Mouse (Mus musculus): ENCODE data around the gene Nos1ap. TPM values are rescaled to one million over a fixed set of nuclear protein-coding genes. Genes with fewer than 3 reads are reported as not detected.

Nos1ap gene
- total RNA-seq, 2 experiments from 2014 or later, result 166 to 204 TPM

DNA sequence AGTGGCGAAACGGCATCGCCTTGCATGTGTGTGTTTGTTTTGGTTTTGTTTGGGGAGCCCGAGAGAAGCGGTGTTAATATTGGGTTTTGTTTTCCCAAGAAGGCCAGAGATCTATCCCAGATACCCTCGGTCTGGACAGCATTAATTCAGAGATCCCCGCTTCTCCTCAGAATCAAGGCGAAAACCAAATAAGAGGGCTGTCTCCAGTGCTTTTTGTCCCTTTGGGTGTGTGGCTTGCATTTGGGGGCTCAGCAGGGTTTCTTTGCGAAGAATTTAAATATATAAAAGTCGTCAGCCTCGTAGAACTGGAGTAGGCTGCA, 340 bp upstream of the Nos1ap start:
- DNase-seq (ENCODE audit: extremely low spot score in 1 of 2, low spot score in 1 of 2), result no peak

DNA sequence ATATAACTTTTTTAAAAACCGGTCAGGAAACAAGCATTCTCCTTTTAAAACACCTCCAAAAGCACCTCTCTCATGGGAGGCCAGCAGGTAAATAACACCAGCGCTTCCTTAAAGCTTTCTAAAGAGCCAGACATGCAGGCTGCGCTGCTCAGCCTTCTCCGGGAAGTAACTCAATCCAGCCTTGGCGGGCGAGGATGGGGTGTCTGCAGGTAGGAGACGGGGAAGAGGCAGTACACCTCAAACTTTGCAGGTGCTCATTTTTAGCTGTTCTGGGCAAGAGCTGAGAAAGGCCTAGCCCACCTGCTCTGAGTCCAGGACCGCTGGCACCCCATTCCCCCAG, 812 bp downstream of the Nos1ap start:
- DNase-seq (ENCODE audit: extremely low spot score in 1 of 2, low spot score in 1 of 2), result no peak

GRCm38 (mm10) chr1:170588353-170588752, 1.3 kb downstream of the Nos1ap start:
- DNase-seq (ENCODE audit: extremely low spot score in 1 of 2, low spot score in 1 of 2), result no peak

DNA sequence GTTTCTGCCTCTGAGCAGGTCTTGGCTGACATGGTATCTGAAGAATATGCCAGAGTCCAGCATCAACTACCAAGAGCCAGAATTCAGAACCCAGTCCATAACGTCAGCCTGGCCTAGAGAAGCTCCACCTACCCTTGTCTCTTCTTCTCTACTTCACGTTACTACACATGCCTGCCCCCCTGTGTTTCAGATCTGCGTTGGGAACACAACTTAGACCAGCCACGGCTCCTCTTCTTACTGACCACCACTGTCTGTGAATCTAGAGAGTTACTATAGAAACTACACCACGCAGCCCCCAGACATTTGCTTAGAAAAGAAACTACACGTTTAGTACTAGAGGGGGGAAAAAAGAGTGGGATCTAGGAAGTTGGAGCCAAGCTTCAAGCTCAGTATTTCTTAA, 2.9 kb downstream of the Nos1ap start:
- DNase-seq (ENCODE audit: extremely low spot score in 1 of 2, low spot score in 1 of 2), result no peak

GRCm38 (mm10) chr1:170583925-170584324, 5.7 kb downstream of the Nos1ap start:
- DNase-seq (ENCODE audit: extremely low spot score in 1 of 2, low spot score in 1 of 2), result no peak

DNA sequence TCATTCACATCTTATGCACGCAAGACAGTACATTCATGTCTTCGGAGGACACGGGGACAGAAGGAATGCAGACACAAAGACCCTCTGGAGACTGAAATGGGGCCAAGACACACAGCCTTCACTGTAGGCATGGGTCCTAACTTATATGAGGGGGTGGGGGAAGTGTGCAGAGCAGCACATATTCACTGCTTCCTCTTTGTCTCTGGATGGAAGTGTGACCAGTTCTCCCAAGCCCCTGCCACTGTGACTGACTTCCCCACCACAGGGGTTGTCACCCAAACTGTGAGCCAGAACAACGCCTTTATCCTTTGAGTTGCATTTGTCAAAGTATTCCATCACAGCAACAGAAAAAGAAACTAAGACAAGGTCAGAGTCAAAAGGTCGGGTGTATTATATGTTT, 7.3 kb downstream of the Nos1ap start:
- no peak for DNase-seq (ENCODE audit: extremely low spot score in 1 of 2, low spot score in 1 of 2)

GRCm38 (mm10) chr1:170580485-170581110, 9.1 kb downstream of the Nos1ap start:
- no peak for DNase-seq (ENCODE audit: extremely low spot score in 1 of 2, low spot score in 1 of 2)

DNA sequence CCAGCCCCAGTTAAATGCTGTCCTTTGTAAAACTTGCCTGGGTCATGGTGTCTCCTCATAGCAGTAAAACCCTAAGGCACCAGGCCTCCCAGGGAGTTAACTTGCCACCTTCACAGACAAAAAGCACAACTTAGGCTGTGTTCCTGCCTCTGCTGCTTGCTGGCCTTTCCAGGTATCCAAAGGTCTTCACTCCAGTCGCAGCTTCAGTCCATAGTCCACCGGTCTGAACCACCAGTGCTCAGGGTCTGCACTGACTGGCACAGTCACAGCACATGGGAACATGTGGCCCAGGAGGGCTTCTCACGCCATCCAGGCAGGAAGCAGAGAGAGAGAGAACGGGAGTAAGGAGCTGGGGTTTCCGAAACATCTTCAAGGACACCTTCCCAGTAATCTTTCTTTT, 10.2 kb downstream of the Nos1ap start:
- DNase-seq (ENCODE audit: extremely low spot score in 1 of 2, low spot score in 1 of 2), result no peak

DNA sequence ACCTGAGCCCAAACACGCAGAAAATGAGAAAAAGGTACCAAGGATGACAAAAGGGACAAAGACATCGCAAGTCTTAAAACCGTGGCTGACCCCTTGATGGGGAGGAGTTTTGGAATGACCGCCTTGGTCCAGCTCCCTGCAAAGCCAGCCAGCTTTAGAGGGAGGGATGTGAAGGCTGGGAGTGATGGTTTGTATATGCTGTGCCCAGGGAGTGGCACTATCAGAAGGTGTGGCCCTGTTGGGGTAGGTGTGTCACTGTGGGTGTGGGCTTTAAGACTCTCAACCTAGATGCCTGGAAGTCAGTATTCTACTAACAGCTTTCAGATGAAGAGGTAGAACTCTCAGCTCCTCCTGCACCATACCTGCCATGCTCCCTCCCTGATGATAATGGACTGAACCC, 10.6 kb downstream of the Nos1ap start:
- DNase-seq (ENCODE audit: extremely low spot score in 1 of 2, low spot score in 1 of 2), result no peak

DNA sequence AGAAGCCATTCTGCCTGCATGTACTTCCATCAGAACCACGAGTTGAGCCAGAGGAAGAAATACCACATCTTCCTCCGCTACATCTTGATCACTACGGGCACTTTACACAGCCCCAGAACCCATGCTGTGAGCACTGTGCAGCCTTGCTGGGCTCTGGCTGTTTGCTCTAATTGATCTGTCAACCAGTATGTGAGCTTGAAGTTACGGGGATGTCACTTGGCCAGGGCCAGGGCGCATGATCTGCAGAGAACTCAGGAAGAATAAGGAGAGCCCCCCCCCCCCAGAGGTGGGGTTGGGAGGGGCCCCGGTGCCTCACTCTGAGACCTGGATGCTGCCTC, 13.0 kb downstream of the Nos1ap start:
- no peak for DNase-seq (ENCODE audit: extremely low spot score in 1 of 2, low spot score in 1 of 2)

DNA sequence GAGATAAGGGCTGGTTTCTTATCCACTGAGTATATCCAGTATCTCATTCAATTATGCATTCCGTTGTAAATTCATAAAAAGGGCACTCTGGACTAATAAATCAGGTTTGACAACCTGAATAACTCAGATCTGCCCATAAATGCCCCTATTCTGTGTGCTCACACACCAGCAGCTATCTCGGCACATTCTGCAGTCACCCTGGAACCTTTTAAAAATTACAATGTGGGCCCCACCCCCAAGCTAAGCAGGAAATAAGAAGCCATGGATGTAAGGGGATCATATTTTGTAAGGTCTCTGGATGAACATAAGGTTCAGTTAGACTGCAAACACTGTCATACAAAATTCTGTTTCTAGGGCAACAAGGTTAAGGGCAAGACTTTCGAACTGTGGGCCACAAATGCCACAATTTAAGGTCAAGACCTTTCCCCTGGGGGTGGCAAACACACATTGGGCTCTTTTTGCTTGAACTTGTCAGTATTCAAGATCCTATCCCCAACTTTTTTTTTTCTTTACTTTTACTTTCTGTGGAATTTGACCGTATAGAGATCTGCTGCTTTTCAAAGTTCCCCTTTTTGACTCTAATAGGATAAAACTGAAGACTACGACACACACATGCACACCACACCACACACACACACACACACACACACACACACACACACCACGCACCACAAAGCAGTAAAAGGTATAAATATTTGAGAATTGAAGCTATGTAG, 13.5 kb downstream of the Nos1ap start:
- DNase-seq (ENCODE audit: extremely low spot score in 1 of 2, low spot score in 1 of 2), result no peak

DNA sequence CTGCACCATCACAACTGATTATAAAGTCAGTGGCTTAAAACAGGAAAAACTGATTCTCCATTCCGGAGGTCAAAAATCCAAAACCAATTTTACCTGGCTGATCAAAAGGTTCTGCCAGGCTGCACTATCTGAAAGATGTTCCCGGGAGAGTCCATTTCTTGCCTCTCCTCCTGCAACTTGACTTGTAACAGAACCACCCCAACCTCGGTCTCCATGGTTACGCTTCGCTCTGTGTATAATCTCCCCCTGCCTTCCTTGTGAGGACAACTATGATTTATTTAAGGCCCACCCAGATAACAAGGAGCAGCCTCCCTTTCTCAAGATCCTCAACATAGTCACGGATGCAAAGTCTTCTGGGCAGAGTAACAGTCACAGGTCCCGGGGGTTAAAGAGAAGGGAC, 16.5 kb downstream of the Nos1ap start:
- no peak for DNase-seq (ENCODE audit: extremely low spot score in 1 of 2, low spot score in 1 of 2)

DNA sequence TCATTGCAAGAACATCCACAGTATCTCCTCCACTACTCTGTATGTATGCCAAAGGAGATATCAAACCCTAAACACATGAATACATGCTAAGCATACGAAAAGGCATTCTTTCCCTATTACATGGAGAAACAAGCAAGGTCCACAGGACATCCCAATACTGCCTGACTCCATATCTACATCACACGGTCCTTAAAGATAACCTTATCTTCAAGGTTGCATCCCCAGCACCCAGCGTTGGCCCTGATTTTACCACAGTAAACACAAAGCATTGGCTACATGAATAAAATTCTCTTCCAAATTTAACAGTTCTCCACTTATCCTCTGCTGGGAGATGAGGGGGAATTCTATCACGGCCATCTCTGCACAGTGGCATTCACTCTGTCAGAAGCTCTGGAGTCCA, 22.7 kb downstream of the Nos1ap start:
- no peak for DNase-seq (ENCODE audit: extremely low spot score in 1 of 2, low spot score in 1 of 2)

- DNase-seq (ENCODE audit: extremely low spot score in 1 of 2, low spot score in 1 of 2), result no peak
Measured at GRCm38 (mm10) chr1:170566538-170566937, 23.1 kb downstream of the Nos1ap start.

DNA sequence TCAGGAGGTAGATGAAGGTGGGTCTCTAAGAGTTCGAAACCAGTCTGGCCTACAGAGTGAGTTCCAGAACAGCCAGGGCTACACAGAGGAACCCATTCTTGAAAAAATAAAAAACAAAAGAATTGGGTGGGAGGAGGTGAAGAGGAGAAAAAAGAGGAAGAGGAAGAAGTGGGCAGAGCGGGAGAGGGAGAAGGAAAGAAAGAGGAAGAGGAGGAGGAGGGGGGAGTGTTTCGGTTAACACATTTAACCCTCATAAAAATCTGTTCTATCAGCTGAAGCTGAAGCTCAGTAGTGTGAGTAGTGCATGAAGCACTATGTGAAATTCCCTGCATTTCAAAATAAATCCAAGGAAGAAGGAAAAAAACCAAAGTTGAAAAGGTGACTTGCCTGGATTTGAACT, 24.7 kb downstream of the Nos1ap start:
- no peak for DNase-seq (ENCODE audit: extremely low spot score in 1 of 2, low spot score in 1 of 2)

DNA sequence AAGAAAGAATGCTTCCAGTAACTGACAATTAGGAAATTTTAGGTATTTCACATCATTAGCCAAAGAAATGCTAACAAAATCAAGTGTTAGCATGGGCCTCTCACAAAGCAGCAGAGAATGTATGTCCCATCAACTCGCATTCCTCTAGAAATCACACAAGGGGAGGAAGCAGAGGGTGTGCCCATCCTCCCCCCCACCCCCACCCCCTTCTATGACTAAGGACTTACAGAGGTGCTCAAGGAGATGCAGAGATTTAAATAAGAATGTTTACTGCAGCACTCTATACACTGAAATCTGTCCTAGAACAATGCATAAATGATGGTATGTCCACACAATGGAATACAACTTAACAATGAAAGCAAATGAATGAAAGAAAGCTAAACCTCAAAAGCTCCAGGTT, 27.2 kb downstream of the Nos1ap start:
- DNase-seq (ENCODE audit: extremely low spot score in 1 of 2, low spot score in 1 of 2), result no peak

GRCm38 (mm10) chr1:170560768-170561167, 28.9 kb downstream of the Nos1ap start:
- no peak for DNase-seq (ENCODE audit: extremely low spot score in 1 of 2, low spot score in 1 of 2)

- DNase-seq (ENCODE audit: extremely low spot score in 1 of 2, low spot score in 1 of 2), result no peak
Measured at GRCm38 (mm10) chr1:170557962-170558361, 31.7 kb downstream of the Nos1ap start.

GRCm38 (mm10) chr1:170556696-170557095, 33.0 kb downstream of the Nos1ap start:
- DNase-seq (ENCODE audit: extremely low spot score in 1 of 2, low spot score in 1 of 2), result no peak

- peak; percentile 63 to 81 for DNase-seq (ENCODE audit: extremely low spot score in 1 of 2, low spot score in 1 of 2)
Measured at GRCm38 (mm10) chr1:170554939-170555293, 34.7 kb downstream of the Nos1ap start.

GRCm38 (mm10) chr1:170554235-170554938, 35.3 kb downstream of the Nos1ap start:
- no peak for DNase-seq (ENCODE audit: extremely low spot score in 1 of 2, low spot score in 1 of 2)

Data from layer of hippocampus, postnatal 25 days (tissue).